Mouse (Mus musculus) kidney, embryonic 15.5 days (tissue): Measurements from ENCODE around the gene Snrpd3. TPM values are rescaled to one million over a fixed set of nuclear protein-coding genes. Genes with fewer than 3 reads are reported as not detected.
A peak's percentile ranks its signal among the peaks of the same experiment; 100 is the strongest.

ENCODE experiments used
- ATAC-seq: fragments of 200-750 bp; cut with Nextera tagmentation; replicated peaks from 2 replicates; pipeline ENCODE4 v1.8.0; 2017; ENCODE audit warnings: moderate TSS enrichment; ENCODE audit not compliant: low FRiP score
- H3K27ac ChIP-seq: fragments of 300-500 bp; sonication (generic); 2 replicates; pipeline ENCODE4 v1.5.1; 2015; ENCODE audit warnings: mild to moderate bottlenecking, inconsistent platforms
- H3K27me3 ChIP-seq: fragments of 300-500 bp; sonication (generic); 2 replicates; pipeline ENCODE4 v1.6.1; 2015; ENCODE audit warnings: inconsistent platforms
- H3K36me3 ChIP-seq: fragments of 300-500 bp; sonication (generic); 2 replicates; pipeline ENCODE4 v1.6.1; 2015; ENCODE audit warnings: inconsistent platforms
- H3K4me1 ChIP-seq: fragments of 300-500 bp; sonication (generic); 2 replicates; pipeline ENCODE4 v1.6.1; 2015; ENCODE audit warnings: inconsistent platforms
- H3K4me2 ChIP-seq: fragments of 300-500 bp; sonication (generic); 2 replicates; pipeline ENCODE4 v1.6.1; 2015; ENCODE audit warnings: moderate library complexity, mild to moderate bottlenecking, inconsistent platforms
- H3K4me3 ChIP-seq: fragments of 300-500 bp; sonication (generic); replicated peaks from 2 replicates; pipeline ENCODE4 v1.5.1; 2015; ENCODE audit warnings: mild to moderate bottlenecking, inconsistent platforms
- H3K9ac ChIP-seq: fragments of 300-500 bp; sonication (generic); 2 replicates; pipeline ENCODE4 v1.6.1; 2015; ENCODE audit warnings: mild to moderate bottlenecking, inconsistent platforms
- H3K9me3 ChIP-seq: fragments of 300-500 bp; sonication (generic); replicated peaks from 2 replicates; pipeline ENCODE4 v1.6.1; 2016; ENCODE audit warnings: inconsistent platforms
- WGBS: fragments of 180-500 bp; shearing (Covaris S2); methylation state at CpG from one replicate; pipeline ENCODE4 v1.1.7; 2015; ENCODE audit warnings: mixed read lengths; 5-methylcytosine and 5-hydroxymethylcytosine counted together
- polyA plus RNA-seq: library from polyadenylated mRNA; unstranded; fragments of >200 nt; fragmentation: Nextera tagmentation; extraction: Ambion mirVana; gene quantifications from 2 replicates; pipeline ENCODE4 v1.2.1, GENCODE M21; 2015

The Snrpd3 gene
- polyA plus RNA-seq, 1 experiment from 2014 or later, result 183 TPM

- H3K27me3 ChIP-seq, result no peaks in the 10 kb centered on the region
- H3K4me2 ChIP-seq, result 0 out of 2 replicates have a peak overlapping the region, but pooled peaks have one; percentile 53
- H3K9ac ChIP-seq, result no peak overlapping the region
- no peaks in the 10 kb centered on the region for H3K9me3 ChIP-seq
- no peaks in the 10 kb centered on the region for H3K36me3 ChIP-seq
- H3K4me1 ChIP-seq, result peaks cover 52% of the 10 kb centered on the region
- ATAC-seq, result no peak
- no peak overlapping the region for H3K4me3 ChIP-seq
- H3K27ac ChIP-seq, result peak overlapping the region; percentile 75
- 47% methylated on average over 9 of the region's 9 CpGs for WGBS
Measured at GRCm38 (mm10) chr10:75571937-75572336, 54.6 kb downstream of the Snrpd3 start.

DNA sequence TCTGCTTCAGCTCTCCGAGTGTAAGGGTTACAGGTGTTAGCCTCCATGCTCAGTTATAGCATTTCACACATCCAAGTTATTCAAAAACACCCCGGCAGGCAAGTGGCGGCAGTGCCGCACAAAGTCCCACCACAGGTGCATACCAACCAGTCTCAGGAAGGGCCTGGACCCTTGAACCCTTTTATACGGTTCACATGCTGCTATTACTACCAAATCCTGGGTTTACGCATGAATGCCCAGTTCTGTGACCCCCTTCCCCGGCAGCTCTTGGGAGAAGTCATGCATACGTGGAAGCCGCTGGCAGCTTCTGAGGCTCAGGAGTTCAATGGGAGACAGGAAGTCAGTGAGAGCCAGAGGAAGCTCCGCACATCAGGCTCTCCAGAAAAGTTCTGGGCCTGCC lies 55.8 kb downstream of the Snrpd3 start:
- Histone ChIP-seq H3K27me3 (no peaks in the 10 kb centered on the region), H3K9me3 (no peaks in the 10 kb centered on the region), H3K36me3 (no peaks in the 10 kb centered on the region), H3K4me1 (peaks cover 46% of the 10 kb centered on the region), H3K4me3 (no peak overlapping the region), H3K27ac (peak overlapping the region; percentile 75), H3K9ac (no peak overlapping the region), H3K4me2 (peak overlapping the region; percentile 25)
- peak; percentile 68; the same call in 1 of the 2 replicates for ATAC-seq
- WGBS, result 43% methylated on average over 10 of the region's 10 CpGs

DNA sequence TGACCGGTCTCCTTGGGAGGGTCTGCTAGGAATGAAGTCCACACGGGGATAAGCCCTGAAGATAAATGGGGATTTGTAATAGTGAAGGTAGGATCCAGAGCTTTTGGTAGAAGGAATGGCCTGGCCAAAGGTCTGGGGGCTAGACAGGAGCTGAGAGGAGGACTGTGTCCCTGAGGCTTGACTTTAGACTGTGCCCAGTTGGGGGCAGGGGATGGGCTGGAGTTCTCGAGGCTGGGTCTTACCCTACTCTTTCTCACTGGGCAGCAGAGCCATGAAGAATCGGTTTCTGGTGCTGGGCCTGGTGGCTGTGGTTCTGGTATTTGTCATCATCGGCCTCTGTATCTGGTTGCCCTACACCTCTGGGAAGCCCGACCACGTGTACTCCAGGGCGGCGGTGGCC lies 56.6 kb downstream of the Snrpd3 start:
- H3K27ac ChIP-seq, result peak overlapping the region; percentile 75
- H3K4me3 ChIP-seq, result no peak overlapping the region
- no peaks in the 10 kb centered on the region for H3K36me3 ChIP-seq
- WGBS, result 90% methylated on average over 9 of the region's 9 CpGs
- no peak for ATAC-seq
- H3K9me3 ChIP-seq, result no peaks in the 10 kb centered on the region
- H3K27me3 ChIP-seq, result no peaks in the 10 kb centered on the region
- H3K4me1 ChIP-seq, result peaks cover 39% of the 10 kb centered on the region
- peak overlapping the region; percentile 25 for H3K4me2 ChIP-seq
- H3K9ac ChIP-seq, result no peak overlapping the region

DNA sequence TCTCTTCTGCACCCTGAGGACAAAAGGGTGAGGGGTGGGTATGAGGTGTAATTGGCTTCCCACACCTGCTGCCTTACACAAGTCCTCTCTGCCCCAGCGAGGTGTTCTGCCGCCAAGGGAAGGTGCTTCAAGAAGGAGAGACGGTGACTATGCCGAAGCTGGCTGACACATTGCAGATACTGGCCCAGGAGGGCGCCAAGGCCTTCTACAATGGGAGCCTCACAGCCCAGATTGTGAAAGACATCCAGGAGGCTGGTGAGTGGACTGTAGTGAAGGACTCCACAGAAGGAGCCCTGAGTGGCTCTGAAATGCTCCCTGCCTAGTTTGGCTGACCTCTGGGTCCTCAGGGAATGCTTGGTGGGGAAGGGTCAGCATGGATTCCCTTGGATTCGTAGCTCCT lies 61.8 kb downstream of the Snrpd3 start:
- Histone ChIP-seq H3K36me3 (no peaks in the 10 kb centered on the region), H3K4me1 (peaks cover 6% of the 10 kb centered on the region; the same call in 1 of the 2 replicates), H3K9ac (no peak overlapping the region), H3K27me3 (no peaks in the 10 kb centered on the region), H3K4me3 (no peak overlapping the region), H3K9me3 (no peaks in the 10 kb centered on the region), H3K4me2 (no peak overlapping the region), H3K27ac (no peak overlapping the region)
- WGBS, result 86% methylated on average over 6 of the region's 6 CpGs
- ATAC-seq, result no peak

DNA sequence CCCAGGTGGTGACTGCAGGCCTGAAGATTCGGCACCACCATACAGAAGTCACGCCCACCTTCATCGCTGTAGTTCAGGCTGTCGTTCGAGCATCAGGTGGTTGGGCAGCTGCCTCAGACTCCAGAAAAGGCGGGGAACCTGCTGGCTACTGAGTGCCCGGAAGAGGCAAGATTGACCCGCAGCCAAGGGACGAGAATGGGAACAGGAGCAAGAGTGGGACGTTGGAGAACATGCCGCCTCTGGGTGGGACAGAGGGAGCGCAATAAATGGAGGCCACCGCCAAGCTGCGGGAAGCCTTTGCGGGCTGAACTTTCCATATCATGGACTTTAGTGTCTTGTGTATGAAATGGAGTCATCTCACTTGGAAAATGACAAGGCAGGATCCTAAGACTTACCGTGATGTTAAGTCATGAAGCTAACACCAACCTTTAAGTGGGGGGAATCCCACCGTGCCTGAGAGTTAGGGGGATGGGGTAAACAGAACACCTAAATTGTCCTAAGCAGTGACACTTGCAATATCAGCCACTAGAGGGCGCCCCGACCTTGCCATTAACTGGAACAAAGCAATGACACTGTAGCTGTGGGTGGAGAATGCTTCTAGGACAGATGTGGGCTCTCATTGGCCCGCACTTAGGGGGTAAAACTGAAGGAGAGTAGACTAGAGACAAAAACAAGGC lies 68.7 kb downstream of the Snrpd3 start:
- Histone ChIP-seq H3K9ac (no peak overlapping the region), H3K4me2 (peak overlapping the region; percentile 46), H3K4me3 (0 out of 2 replicates have a peak overlapping the region, but pooled peaks have one; percentile 7), H3K36me3 (no peaks in the 10 kb centered on the region), H3K4me1 (peaks cover 51% of the 10 kb centered on the region), H3K27me3 (peaks cover 9% of the 10 kb centered on the region; the same call in 1 of the 2 replicates), H3K27ac (0 out of 2 replicates have a peak overlapping the region, but pooled peaks have one; percentile 4), H3K9me3 (no peaks in the 10 kb centered on the region)
- ATAC-seq, result peak; percentile 30; the same call in 1 of the 2 replicates
- 15% methylated on average over 20 of the region's 20 CpGs for WGBS

DNA sequence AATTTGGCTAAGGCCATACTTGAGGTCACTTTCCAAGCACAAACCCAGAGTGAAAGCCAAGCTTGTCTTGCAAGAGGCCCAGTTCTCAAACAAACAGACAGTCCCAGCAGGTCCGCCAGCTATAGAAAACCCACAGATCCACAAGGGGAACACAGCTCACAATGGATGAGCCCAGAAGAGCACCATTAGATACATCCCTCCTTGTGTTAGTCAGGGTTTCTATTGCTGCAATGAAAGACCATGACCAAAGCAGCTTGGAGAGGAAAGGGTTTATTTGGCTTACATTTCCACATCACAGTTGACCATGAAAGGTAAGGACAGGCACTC lies 69.2 kb downstream of the Snrpd3 start:
- H3K27ac ChIP-seq, result 0 out of 2 replicates have a peak overlapping the region, but pooled peaks have one; percentile 4
- 95% methylated on average over 1 of the region's 1 CpGs for WGBS
- H3K36me3 ChIP-seq, result no peaks in the 10 kb centered on the region
- no peak overlapping the region for H3K4me3 ChIP-seq
- peaks cover 56% of the 10 kb centered on the region for H3K4me1 ChIP-seq
- H3K4me2 ChIP-seq, result no peak overlapping the region
- no peak for ATAC-seq
- H3K9ac ChIP-seq, result no peak overlapping the region
- no peaks in the 10 kb centered on the region for H3K9me3 ChIP-seq
- H3K27me3 ChIP-seq, result peaks cover 9% of the 10 kb centered on the region; the same call in 1 of the 2 replicates

Other genes starting within 250 kb of the Snrpd3 start
- gene Adora2a, start 200.7 kb upstream of the Snrpd3 start, polyA plus RNA-seq, result 4.6 and 6.5 TPM in 2 replicates
- gene Upb1, start 116.4 kb upstream of the Snrpd3 start, polyA plus RNA-seq, result 1.6 and 1.8 TPM in 2 replicates
- 44.2 and 46.0 TPM in 2 replicates for gene Gucd1, start 421 bp downstream of the Snrpd3 start, polyA plus RNA-seq
- 3.0 and 3.1 TPM in 2 replicates for gene Lrrc75b, start 42.8 kb downstream of the Snrpd3 start, polyA plus RNA-seq
- gene Ggt1, start 44.1 kb downstream of the Snrpd3 start, polyA plus RNA-seq, result 128 and 137 TPM in 2 replicates
- 6.7 and 7.7 TPM in 2 replicates for gene Ggt5, start 71.8 kb downstream of the Snrpd3 start, polyA plus RNA-seq
- 16.5 and 22.6 TPM in 2 replicates for gene Susd2, start 126.5 kb downstream of the Snrpd3 start, polyA plus RNA-seq
- 35.1 and 37.8 TPM in 2 replicates for gene Cabin1, start 246.8 kb downstream of the Snrpd3 start, polyA plus RNA-seq